Mouse (Mus musculus): ENCODE results near the gene Atp13a1.

The Atp13a1 gene

DNA sequence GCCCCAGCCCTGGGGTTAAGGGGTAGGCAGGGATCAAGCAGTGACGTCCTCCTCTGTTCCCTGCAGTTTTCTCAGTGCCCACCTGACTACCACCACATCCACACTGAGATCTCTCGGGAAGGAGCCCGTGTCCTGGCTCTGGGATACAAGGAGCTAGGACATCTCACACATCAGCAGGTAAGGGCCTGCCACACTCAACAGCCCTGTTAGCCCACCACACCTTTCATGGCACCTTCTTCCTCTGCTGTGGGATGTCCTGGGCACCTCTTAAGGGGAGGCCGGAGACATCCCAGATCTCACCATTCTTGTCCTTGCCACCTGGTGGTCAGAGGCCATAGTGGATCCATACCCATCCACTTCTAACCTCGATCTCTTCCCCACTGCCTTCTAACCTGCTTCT, 9.0 kb downstream of the Atp13a1 start:
- in situ Hi-C loops (cut with MseI, MboI) = no loop called here

DNA sequence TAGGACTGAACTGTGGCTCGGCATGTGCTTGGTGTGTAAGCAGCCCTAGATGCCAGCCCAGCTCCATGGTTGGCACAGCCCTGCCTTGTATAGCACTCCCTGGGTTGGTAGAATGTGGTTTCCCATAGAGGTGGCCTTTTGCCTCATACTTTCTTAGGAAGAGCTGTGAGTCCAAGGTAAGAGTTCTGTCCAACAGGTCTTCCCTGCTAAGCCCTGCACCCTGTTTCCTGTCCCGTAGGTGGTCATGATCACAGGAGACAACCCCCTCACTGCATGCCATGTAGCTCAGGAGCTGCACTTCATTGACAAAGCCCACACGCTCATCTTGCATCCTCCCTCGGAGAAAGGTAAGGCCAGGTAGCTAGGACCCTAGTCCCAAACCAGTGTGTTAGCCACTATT, 10.8 kb downstream of the Atp13a1 start:
- in situ Hi-C loops (cut with MseI, MboI) = no loop called here

DNA sequence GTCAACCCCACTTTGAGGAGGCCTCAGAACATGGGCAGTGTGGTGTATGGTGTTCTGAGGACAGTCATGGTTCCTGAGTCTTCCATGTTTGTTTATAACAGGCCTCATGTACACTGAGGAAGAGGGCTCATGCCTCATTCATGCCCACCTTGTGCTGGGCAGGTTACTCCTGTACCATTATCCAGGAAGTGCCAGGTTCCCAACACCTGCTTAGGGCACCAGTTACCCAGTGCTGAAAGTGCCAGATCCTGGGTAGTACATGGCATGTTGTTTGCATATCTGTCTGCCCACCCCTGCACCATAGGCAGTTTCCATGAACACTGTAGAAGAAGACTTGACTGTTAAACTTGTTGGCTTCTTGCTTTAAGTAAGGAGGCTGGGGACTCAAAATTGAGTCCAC, 11.3 kb downstream of the Atp13a1 start:
- in situ Hi-C loops (cut with MseI, MboI) = no loop called here

DNA sequence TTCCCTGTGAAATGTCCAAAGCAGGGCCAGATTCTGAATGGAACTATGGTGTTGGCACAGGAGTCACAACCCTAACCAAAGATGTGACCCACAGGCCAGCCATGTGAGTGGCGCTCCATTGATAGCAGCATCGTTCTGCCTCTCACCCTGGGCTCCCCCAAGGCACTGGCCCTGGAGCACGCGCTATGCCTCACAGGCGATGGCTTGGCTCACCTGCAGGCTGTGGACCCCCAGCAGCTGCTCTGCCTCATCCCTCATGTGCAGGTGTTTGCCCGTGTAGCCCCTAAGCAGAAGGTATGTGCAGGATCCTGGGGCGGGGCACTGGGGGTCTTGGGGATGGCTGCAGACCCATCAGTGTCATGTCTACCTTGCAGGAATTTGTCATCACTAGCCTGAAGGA, 12.4 kb downstream of the Atp13a1 start:
- in situ Hi-C loops (cut with MseI, MboI) = no loop called here

DNA sequence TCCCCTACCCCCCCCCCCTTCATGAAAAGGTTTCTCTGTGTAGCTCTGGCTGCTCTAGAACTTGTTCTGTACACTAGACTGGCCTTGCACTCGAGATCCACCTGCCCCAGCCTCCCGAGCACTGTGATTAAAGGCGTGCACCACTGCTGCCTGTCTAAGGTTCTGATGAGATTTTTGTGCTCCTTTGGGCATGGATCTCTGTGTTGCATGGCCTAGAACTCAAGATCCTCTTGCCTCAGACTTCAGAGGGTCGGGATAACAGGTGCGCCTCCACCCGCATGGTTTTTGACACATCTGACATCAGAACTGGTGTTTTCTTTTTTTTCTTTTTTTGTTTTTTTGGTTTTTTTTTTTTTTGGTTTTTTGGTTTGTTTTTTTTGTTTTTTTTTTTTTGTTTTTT, 13.6 kb downstream of the Atp13a1 start:
- in situ Hi-C loops (cut with MseI, MboI) = no loop called here

DNA sequence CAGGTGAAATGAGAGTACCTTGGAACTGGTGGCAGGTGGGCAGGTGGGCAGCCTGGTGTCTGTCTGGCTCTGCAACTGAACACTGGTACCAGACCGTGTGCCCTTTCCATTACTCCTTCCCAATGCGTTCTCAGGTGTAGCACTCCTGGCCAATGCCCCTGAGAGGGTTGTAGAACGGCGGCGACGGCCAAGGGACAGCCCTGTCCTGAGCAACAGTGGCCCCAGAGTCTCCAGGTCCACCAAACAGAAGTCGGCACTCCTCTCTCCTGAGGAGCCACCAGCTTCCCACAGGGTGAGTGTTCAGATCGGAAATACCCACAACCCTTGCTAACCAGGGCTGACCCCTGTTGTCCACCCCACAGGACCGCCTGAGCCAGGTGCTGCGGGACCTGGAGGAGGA, 14.1 kb downstream of the Atp13a1 start:
- in situ Hi-C loops (cut with MseI, MboI) = no loop called here

DNA sequence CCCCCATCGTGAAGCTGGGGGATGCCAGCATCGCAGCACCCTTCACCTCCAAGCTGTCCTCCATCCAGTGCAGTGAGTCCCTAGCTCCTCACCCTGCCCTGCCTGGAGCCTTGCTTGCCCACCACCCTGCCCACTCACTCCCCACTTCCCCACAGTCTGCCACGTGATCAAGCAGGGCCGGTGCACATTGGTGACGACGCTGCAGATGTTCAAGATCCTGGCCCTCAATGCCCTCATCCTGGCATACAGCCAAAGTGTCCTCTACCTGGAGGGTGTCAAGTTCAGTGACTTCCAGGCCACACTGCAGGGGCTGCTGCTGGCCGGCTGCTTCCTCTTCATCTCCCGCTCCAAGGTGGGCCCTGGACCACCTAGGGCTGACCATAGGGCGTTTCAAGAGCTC, 14.5 kb downstream of the Atp13a1 start:
- in situ Hi-C loops (cut with MseI, MboI) = no loop called here

DNA sequence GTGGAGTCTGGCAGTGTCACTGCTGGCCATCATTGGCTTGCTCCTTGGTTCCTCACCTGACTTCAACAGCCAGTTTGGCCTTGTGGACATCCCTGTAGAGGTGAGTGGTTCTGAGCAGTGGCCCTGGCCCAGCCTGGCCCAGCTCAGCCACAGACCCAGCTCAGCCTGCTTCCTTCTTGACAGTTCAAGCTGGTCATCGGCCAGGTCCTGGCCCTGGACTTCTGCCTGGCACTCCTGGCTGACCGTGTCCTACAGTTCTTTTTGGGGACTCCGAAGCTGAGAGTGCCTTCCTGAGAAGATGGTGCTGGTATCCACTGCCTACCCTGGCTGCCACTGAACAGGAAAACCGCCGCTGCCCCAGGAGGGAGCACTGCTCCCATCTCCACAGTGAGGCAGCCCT, 16.3 kb downstream of the Atp13a1 start:
- in situ Hi-C loops (cut with MseI, MboI) = no loop called here

DNA sequence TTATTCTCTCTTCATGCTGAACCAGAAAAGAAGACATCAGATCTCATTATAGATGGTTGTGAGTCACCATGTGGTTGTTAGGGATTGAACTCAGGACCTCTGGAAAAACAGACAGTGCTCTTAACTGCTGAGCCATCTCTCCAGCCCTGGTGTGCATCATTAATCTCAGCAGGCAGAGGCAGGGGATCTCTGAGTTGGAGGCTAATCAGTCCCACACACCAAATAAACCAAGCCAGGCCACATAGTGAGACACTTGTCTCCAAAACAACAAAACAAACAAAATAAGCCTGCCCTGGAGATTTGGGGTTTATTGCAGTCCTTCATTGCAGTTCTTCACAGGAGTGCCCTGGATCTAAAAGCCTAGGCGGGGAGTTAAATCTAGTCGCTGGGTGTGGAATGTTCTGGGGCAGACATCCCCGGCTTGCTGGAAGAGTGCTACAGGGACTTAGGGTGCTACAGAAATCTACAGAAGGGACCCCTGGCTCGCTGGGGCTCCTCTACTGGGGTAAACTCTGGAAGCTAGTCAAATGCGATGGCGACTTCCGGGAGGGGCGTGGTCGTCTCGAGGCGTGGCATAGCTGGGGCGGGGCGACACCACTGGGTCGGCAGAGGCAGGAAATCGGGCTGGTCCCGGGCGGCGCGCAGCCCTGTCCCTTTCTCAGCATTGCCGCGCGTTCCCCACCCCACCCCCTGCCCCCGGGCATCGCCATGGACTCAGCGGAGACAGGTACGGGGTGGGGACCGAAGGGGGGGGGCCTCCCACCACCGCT, 17.3 kb downstream of the Atp13a1 start, which contains the start of gene Gmip:
Gene Gmip (plus strand): TSS at position 586 of the 770 bp plus-strand sequence.
- in situ Hi-C loops (cut with MseI, MboI) = no loop called here

DNA sequence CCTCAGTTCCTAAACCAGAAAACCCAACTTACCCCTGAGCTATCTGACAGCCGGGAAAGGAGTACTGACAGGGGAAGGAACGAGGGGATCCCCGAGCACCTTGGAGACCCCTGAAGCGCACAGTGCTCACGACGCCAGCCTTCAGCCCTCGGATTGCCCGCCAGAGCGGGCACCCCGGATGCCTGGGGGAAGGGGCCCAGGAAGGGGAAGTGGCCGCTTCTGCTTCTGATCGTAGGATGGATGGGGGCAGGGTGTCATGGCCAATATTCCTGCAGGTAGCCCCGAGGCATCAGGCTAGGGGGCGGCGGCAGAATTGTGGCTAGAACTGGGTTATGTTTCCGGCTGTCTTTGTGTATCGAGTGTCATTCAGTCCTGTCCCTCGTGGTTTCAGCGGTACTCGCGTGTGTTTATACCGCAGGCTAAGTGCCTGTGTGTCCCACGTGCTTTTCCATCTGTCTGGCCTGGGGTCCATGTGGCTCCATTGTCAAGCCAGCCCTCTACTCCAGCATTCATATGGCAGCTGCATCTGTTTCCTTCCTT, 18.0 kb downstream of the Atp13a1 start:
- in situ Hi-C loops (cut with MseI, MboI) = no loop called here

DNA sequence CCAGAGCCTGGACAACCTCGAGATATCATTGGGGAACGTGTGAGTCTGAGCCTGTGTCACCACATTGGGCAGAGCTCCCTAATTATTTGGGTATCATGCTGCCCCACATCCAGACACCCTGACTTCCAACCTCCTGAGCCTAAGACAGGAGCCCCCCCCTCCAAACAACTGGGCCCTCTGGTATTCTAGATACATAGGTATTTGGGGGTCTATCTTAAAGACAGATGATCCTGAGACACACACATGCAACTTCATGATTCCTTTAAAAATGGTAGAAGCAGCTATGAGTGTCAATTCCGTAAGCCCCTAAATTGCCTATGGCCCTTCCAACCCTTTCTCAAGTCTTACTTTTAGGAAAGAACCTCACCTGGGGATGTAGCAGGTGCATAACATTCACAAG, 18.9 kb downstream of the Atp13a1 start:
- in situ Hi-C loops (cut with MseI, MboI) = no loop called here

DNA sequence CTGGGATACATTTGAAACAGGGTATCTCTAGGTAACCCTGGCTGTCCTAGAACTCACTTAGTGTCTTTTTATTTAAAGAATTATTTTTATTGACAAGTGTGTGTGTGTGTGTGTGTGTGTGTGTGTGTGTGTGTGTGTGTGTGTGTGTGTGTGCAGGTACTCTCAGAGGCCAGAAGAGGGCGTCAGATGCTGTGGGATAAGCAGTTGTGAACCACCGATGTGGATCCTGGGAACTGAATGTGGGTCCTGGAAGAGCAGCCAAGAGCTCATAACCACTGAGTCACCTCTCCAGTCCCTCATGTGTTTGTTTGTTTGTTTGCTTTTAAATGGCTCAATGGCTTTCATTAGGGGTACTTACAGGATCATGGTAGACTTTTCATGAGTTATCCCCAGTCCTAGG, 23.9 kb downstream of the Atp13a1 start:
- in situ Hi-C loops (cut with MseI, MboI) = no loop called here

DNA sequence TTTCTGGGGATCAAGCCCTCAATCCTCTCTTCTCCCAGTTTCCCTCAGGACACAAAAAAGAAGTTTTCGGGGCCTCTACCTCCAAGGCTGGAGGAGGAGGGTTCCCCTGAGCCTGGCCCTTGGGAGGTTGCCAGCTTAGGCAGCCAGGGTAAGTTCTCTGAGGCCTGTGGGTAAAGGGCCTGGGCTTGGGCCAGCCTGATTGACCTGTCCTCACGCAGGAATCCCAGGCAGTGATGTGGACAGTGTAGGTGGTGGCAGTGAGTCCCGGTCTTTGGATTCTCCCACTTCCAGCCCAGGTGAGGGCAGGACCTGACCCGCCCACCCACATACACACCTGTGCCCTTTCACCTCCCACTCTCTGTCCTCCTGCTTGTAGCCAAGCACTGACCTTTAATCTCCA, 24.4 kb downstream of the Atp13a1 start:
- in situ Hi-C loops (cut with MseI, MboI) = no loop called here

DNA sequence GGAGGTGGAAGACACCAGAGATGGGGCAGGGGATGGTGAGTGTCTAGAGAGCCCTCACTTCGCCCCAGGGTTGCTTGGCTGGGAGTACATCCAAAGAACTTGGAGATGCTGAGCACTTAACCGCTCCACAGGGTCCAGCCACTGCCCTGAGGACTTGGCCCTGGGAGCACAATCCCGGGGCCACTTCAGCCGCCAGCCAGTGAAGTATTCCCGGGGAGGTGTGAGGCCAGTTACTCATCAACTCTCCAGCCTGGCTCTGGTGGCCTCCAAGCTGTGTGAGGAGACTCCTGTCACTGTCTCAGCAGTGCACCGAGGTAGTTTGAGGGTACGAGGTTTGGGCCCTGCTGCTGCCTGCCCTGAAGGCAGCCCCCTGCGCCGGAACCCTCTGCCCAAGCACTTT, 29.5 kb downstream of the Atp13a1 start:
- in situ Hi-C loops (cut with MseI, MboI) = no loop called here

DNA sequence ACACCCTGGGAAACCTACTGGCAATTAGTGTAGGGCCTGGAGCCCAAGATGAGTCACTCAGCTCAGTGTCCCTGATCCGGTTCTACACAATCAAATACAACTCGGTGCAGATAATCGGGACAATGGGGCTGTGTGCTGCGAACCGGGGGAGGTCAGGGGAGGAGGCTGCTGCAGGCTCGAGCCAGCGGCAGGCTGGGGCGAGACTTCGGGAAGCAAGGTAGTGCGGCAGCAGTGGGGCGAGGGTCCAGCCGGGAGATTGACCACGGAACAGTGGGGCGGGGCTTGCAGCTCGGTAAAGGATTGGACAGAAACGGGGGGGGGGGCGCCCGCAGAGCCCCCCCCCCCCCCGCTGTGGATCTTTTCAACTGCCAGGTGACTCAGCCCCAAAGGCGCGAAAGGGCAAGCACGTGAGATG, 31.0 kb downstream of the Atp13a1 start:
- in situ Hi-C loops (cut with MseI, MboI) = no loop called here

DNA sequence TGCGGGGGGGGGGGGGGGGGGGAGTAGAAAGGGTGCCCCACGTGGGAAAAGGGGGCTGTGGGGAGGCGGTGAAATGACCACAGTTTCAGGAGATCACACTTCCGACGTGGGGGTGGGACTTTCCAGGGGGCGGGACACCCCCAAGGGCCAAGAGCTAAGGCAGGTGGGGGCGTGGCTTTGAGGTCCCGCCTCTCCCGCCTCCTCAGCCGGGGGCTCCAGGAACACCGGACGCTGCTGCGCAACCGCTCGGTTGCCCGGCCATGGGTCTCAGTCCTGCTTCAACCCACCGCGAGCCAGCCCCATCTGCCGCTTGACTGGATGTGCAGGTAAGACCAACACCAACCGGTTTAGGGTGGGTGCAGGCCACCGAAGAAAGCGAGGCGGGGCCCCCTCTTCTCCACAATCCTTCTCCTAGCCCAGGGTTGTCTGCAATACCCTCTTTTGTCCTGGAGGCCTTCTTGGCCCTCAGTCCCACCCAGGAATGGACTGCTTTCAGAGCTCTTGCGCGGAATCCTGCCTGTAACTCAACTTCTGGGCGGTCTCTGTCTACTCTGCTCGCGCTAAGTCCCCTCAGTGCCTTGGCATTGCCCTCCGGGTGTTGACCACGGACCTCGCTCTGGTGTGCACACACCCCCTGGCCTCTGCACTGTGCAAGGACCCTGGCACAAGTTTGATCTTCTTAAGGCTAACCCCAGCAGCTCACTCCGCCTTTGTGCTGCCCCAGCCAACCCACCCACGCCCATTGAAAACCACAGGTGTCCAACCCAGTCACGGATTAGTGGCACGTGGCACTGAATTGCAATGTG, 31.6 kb downstream of the Atp13a1 start, which contains the start of gene Lpar2:
Gene Lpar2 (plus strand): TSS at position 44 of the 806 bp plus-strand sequence.
- in situ Hi-C loops (cut with MseI, MboI) = no loop called here

DNA sequence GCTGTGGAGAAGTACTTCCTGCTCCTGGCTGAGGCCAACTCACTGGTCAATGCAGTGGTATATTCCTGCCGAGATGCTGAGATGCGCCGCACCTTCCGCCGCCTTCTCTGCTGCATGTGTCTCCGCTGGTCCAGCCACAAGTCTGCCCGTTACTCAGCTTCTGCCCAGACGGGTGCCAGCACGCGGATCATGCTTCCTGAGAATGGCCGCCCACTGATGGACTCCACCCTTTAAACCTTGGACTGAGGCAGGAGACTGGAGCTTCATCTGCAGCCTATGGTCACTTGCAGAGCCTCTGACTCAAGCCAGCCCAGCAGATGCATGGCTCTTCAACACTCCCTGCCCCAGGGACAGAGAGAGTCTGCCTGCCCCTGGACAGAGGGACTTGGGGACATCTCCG, 35.4 kb downstream of the Atp13a1 start:
- in situ Hi-C loops (cut with MseI, MboI) = no loop called here

DNA sequence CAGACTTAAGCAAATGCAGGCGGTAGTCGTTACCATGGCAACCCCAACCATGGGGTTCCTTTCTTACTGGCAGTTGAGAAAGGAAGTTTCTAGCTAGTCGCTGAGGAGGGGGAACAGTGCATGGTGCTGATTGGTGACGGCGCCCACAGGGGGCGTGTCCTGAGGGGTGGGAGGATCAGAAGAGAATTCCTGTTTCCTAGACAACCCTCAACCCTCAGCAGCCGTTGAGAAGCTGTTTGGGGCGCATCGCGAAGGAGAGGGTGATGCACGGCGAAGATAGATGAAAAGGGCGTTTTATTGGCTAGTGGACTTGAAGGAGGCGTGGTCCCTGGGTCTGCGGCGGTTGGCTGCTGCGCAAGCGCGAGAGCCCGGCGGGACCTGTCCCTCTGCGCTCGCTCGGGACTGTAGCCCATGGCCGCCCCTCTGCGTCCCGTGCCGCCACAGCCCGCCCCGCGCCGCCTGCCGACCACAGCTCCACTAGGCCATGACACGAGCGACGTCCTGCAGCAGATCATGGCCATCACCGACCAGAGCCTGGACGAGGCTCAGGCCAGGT, 41.4 kb downstream of the Atp13a1 start, which contains the start of gene Pbx4:
Gene Pbx4 (plus strand): TSS at position 194 of the 556 bp plus-strand sequence.
- in situ Hi-C loops (cut with MseI, MboI) = no loop called here

DNA sequence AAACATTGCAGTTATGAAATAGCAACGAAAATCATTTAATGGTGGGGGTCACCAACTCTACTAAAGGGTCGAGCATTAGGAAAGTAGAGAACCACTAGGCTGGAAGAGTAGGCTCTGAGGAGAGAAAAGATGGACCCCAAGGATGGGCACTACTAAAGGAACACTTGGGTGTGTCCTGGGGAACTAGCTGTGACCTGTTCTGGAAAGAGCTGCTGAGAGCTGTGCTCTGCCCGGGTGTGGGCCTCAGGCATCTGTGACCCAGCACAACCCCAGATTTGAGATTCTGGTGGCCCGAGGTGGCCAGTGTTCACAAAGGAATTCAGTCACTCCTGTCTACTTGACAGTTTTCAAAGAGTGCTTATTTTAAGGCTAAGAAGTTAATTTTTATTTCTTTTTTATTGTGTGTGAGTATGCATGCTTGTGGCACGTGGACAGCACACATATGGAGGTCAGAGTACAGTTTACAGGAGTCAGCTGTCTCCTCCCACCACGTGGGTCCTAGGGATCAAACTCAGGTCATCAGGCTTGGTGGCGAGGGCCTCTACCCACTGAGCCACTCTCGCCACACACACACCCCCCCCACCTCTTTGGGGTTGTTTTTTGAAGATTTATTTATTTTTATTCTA, 46.2 kb downstream of the Atp13a1 start:
- in situ Hi-C loops (cut with MseI, MboI) = no loop called here

DNA sequence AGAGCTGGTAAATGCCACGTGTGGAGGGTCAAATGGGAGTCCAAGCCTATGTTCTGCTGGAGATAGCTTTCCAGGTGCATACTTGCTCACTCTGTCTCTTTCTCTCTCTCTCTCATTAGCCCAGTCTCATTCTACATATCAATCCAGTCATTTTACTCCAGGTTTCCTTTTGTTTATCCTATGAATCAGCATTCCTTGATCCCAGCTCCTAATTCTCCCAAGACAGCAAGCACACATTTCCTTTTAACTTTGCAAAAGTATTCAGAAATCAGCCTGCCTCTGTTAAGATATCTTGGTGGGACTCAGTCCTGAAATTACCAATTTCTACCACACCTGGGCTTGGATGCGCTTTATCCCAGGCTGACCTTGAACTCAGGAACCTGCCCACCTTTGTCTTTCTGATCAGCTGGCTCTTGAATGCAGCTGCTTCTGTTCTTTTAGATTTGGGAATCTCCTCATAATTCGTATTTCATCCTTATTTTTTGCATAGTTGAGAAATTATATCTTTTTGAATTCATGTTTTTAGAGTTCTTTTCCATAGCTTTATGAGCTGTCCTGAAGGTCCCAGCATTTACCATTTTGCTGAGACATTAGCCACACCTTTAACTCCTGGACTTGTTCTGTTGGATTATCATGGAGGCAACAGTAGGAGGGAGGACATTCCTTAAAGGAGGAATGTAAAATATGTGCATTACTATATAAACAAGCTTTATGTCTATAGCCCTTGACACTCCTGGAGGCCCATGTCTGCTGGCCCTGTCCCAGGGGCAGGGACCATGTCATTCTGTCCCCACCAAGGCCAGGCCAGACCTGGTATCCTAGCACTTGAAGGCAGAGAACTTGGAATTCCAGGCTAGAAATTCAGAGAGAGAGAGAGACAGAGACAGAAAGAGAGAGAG, 56.5 kb downstream of the Atp13a1 start:
- in situ Hi-C loops (cut with MseI, MboI) = no loop called here

DNA sequence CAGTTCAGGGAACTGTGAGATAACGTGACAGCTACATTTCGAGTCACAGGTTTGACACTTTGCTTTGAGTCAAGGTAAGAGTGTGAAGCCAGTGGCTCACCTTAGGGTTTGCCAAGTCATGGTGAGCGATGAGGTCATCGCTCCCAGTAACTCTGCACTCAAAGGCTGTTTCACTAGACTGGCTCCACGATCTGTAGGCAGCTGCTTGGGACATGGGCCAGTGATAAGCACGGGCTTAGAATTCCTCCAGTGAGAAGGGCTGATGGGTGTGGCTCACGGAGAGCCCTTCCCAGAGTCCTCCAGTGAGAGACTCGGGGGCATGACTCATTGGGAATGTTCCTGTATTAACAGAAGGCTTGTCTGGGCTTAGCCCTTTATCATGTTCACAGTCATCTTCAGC, 58.0 kb downstream of the Atp13a1 start:
- in situ Hi-C loops (cut with MseI, MboI) = no loop called here

Measured in mouse trophoblast stem cell (cell line).